Comparison of ENCODE assay signal across 12 mouse cellular contexts in genomic region chr9:69870182-69870581, GRCm38 (mm10).
A peak's percentile ranks its signal among the peaks of the same experiment; 100 is the strongest.
DNase-seq lines count a peak whose midpoint lies in the region; ATAC-seq and TF ChIP-seq lines count a peak whose summit lies in the region.
"Had no signal": no experiment of that assay in that cellular context is flagged by ENCODE, and none has a peak within 500 bp of the region (broad histone marks: within the 10 kb centered on the region; RNA-seq: fewer than 3 reads in every experiment).

No protein-coding gene starts in this region.

- no peak overlapping the region for H3K4me3 ChIP-seq in gastrocnemius, adult 2 months
- no peak overlapping the region for H3K4me3 ChIP-seq in lung, postnatal 0 days (ENCODE audit: low read depth, low read length)
- no peak overlapping the region for H3K4me3 ChIP-seq in midbrain, embryonic 11.5 days (ENCODE audit: low read depth, low read length)
- H3K4me3 ChIP-seq: embryonic facial prominence, embryonic 10.5 days; forebrain, embryonic 13.5 days; liver, embryonic 13.5 days; midbrain, embryonic 10.5 days had no signal

- WGBS in lung, postnatal 0 days, result 78% methylated on average over 4 of the region's 4 CpGs
- WGBS in midbrain, embryonic 11.5 days, result 83% methylated on average over 4 of the region's 4 CpGs

- no peaks in the 10 kb centered on the region for H3K4me1 ChIP-seq in lung, postnatal 0 days (ENCODE audit: insufficient read depth, low read depth, low read length)
- no peaks in the 10 kb centered on the region for H3K4me1 ChIP-seq in midbrain, embryonic 11.5 days (ENCODE audit: control insufficient read depth, insufficient read depth, low read length)
- H3K4me1 ChIP-seq: forebrain, embryonic 13.5 days; liver, embryonic 13.5 days had no signal

- H3K36me3 ChIP-seq in lung, postnatal 0 days (ENCODE audit: insufficient read depth, low read length), result no peaks in the 10 kb centered on the region
- H3K36me3 ChIP-seq in splenic B cell, adult 2 months (ENCODE audit: control insufficient read depth, insufficient read depth, low read length, poor library complexity, severe bottlenecking), result no peaks in the 10 kb centered on the region
- no peaks in the 10 kb centered on the region for H3K36me3 ChIP-seq in midbrain, embryonic 11.5 days (ENCODE audit: control insufficient read depth, insufficient read depth, low read length)
- H3K36me3 ChIP-seq: embryonic facial prominence, embryonic 10.5 days; liver, embryonic 13.5 days; midbrain, embryonic 10.5 days had no signal

- H3K9me3 ChIP-seq in lung, postnatal 0 days (ENCODE audit: low read length), result no peaks in the 10 kb centered on the region
- no peaks in the 10 kb centered on the region for H3K9me3 ChIP-seq in midbrain, embryonic 11.5 days (ENCODE audit: control insufficient read depth, low read length)
- H3K9me3 ChIP-seq: embryonic facial prominence, embryonic 10.5 days; forebrain, embryonic 13.5 days; liver, embryonic 13.5 days; midbrain, embryonic 10.5 days had no signal

- no peak overlapping the region for H3K27ac ChIP-seq in gastrocnemius, adult 2 months
- no peak overlapping the region for H3K27ac ChIP-seq in lung, postnatal 0 days (ENCODE audit: low read length)
- H3K27ac ChIP-seq in midbrain, embryonic 11.5 days (ENCODE audit: low read depth, low read length), result no peak overlapping the region
- H3K27ac ChIP-seq: embryonic facial prominence, embryonic 10.5 days; forebrain, embryonic 13.5 days; liver, embryonic 13.5 days; midbrain, embryonic 10.5 days had no signal

- POLR2A ChIA-PET in Patski (lab: Charles Lee), result no interaction called here

- H3K27me3 ChIP-seq in lung, postnatal 0 days (replicated peaks; ENCODE audit: insufficient read depth, low read length), result no peaks in the 10 kb centered on the region
- no peaks in the 10 kb centered on the region for H3K27me3 ChIP-seq in Patski
- no peaks in the 10 kb centered on the region for H3K27me3 ChIP-seq in splenic B cell, adult 2 months (ENCODE audit: control insufficient read depth, insufficient read depth, low read length, poor library complexity, severe bottlenecking)
- H3K27me3 ChIP-seq in midbrain, embryonic 11.5 days (ENCODE audit: control insufficient read depth, insufficient read depth, low read length), result no peaks in the 10 kb centered on the region
- H3K27me3 ChIP-seq: liver, embryonic 13.5 days had no signal

- no peak for ATAC-seq in lung, postnatal 0 days
- ATAC-seq in Patski, result no peak
- no peak for ATAC-seq in midbrain, embryonic 11.5 days (ENCODE audit: low FRiP score)
- ATAC-seq: forebrain, embryonic 13.5 days had no signal

- peak; percentile 38; the same call in 1 of the 2 replicates for TF ChIP-seq CTCF in gastrocnemius, adult 2 months (IDR thresholded peaks at IDR 0.05)
- TF ChIP-seq CTCF in lung, postnatal 0 days (IDR thresholded peaks at IDR 0.05), result peak; percentile 23; the same call in 1 of the 2 replicates
- TF ChIP-seq CTCF in Patski (IDR thresholded peaks at IDR 0.05), result peak; percentile 50

- H3K4me2 ChIP-seq in lung, postnatal 0 days (replicated peaks; ENCODE audit: low read depth, low read length), result no peak overlapping the region
- no peak overlapping the region for H3K4me2 ChIP-seq in midbrain, embryonic 11.5 days
- H3K4me2 ChIP-seq: forebrain, embryonic 13.5 days; liver, embryonic 13.5 days had no signal

- no peak overlapping the region for H3K9ac ChIP-seq in lung, postnatal 0 days (replicated peaks; ENCODE audit: low read depth)
- no peak overlapping the region for H3K9ac ChIP-seq in midbrain, embryonic 11.5 days (ENCODE audit: low read length)
- H3K9ac ChIP-seq: forebrain, embryonic 13.5 days; liver, embryonic 13.5 days had no signal

- in situ Hi-C loops in Patski (cut with MboI; ENCODE audit: low pct_unique_long_range_greater_than_20kb), result no loop called here

- CTCF ChIA-PET in Patski (lab: Charles Lee), result interaction anchor here (1.5 kb wide), 1 partner anchor 40 kb away, joined by 3 read pairs; no protein-coding TSS in a partner anchor

- intact Hi-C loops in gastrocnemius, adult 2 months (cut with DNase I), result no loop called here

- no peak for TF ChIP-seq EP300 in lung, postnatal 0 days (IDR thresholded peaks at IDR 0.05)

- no peak for DNase-seq in gastrocnemius, adult 2 months
- DNase-seq in gastrocnemius, postnatal 10 days, result no peak
- no peak for DNase-seq in lung, postnatal 0 days (ENCODE audit: low spot score)
- DNase-seq in lung, adult 18-20 months, result no peak
- DNase-seq in Patski (ENCODE audit: low read depth, low spot score), result no peak
- peak; percentile 15 for DNase-seq in splenic B cell, adult 2 months (ENCODE audit: low read depth, low spot score)
- no peak for DNase-seq in heart, adult 9 months (ENCODE audit: low spot score in 2 of 2)
- DNase-seq in midbrain, embryonic 11.5 days (ENCODE audit: low spot score, missing footprints), result no peak
- DNase-seq: liver, embryonic 13.5 days had no signal
